Mouse (Mus musculus): ENCODE results near the gene Rnf111. TPM values are rescaled to one million over a fixed set of nuclear protein-coding genes. Genes with fewer than 3 reads are reported as not detected.
A peak's percentile ranks its signal among the peaks of the same experiment; 100 is the strongest.

The Rnf111 gene
- polyA plus RNA-seq, 1 experiment from 2014 or later: 31.7 TPM

GRCm38 (mm10) chr9:70408791-70409190, 94.7 kb downstream of the Rnf111 start:
- no peak overlapping the region for H3K4me2 ChIP-seq (ENCODE audit: low read depth, severe bottlenecking)
- H3K9me3 ChIP-seq (ENCODE audit: control insufficient read depth, low read length): no peaks in the 10 kb centered on the region
- H3K27ac ChIP-seq (replicated peaks; ENCODE audit: low read depth, low read length): no peak overlapping the region
- H3K4me1 ChIP-seq (ENCODE audit: control insufficient read depth, insufficient read depth, low read length): no peaks in the 10 kb centered on the region
- H3K4me3 ChIP-seq (ENCODE audit: low read depth, low read length): no peak overlapping the region
- DNase-seq (ENCODE audit: low spot score) (no peak), ATAC-seq (ENCODE audit: insufficient number of reproducible peaks, low FRiP score, low TSS enrichment, low read depth) (no peak)
- H3K27me3 ChIP-seq (ENCODE audit: control insufficient read depth, insufficient read depth, low read length): no peaks in the 10 kb centered on the region
- peaks cover 30% of the 10 kb centered on the region for H3K36me3 ChIP-seq (ENCODE audit: control insufficient read depth, insufficient read depth, low read length)
- 92% methylated on average over 3 of the region's 3 CpGs for WGBS
- no peak overlapping the region for H3K9ac ChIP-seq (ENCODE audit: low read length)

DNA sequence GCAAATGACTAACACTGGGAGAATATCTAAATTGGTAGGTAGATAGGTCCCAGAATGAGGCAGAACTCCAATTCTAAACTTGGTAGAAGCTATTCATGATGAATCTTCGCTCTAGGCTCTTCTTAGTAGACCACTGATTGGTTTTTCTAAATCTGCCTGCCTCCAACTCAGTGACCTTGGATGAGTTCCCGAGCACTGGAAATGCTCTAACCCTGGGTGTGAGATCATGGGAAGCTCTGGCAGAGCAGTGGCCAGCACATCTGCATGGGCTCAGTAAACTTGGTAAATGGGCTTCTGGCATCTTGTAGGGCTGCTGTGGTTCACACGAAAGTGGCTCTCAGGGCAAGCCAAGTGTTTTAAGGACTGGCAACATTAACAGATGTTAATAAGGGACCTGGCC, 96.9 kb downstream of the Rnf111 start:
- H3K9me3 ChIP-seq (ENCODE audit: control insufficient read depth, low read length): no peaks in the 10 kb centered on the region
- 87% methylated on average over 3 of the region's 3 CpGs for WGBS
- no peak overlapping the region for H3K9ac ChIP-seq (ENCODE audit: low read length)
- DNase-seq (ENCODE audit: low spot score): no peak
- no peak overlapping the region for H3K4me2 ChIP-seq (ENCODE audit: low read depth, severe bottlenecking)
- H3K27ac ChIP-seq (replicated peaks; ENCODE audit: low read depth, low read length): no peak overlapping the region
- peaks cover 21% of the 10 kb centered on the region for H3K36me3 ChIP-seq (ENCODE audit: control insufficient read depth, insufficient read depth, low read length)
- no peak for ATAC-seq (ENCODE audit: insufficient number of reproducible peaks, low FRiP score, low TSS enrichment, low read depth)
- no peaks in the 10 kb centered on the region for H3K27me3 ChIP-seq (ENCODE audit: control insufficient read depth, insufficient read depth, low read length)
- H3K4me1 ChIP-seq (ENCODE audit: control insufficient read depth, insufficient read depth, low read length): no peaks in the 10 kb centered on the region
- no peak overlapping the region for H3K4me3 ChIP-seq (ENCODE audit: low read depth, low read length)

- Histone ChIP-seq H3K9me3 (ENCODE audit: control insufficient read depth, low read length) (no peaks in the 10 kb centered on the region), H3K4me1 (ENCODE audit: control insufficient read depth, insufficient read depth, low read length) (no peaks in the 10 kb centered on the region), H3K36me3 (ENCODE audit: control insufficient read depth, insufficient read depth, low read length) (peaks cover 2% of the 10 kb centered on the region; the same call in 1 of the 2 replicates), H3K9ac (ENCODE audit: low read length) (no peak overlapping the region), H3K27me3 (ENCODE audit: control insufficient read depth, insufficient read depth, low read length) (no peaks in the 10 kb centered on the region), H3K4me2 (ENCODE audit: low read depth, severe bottlenecking) (no peak overlapping the region), H3K27ac (replicated peaks; ENCODE audit: low read depth, low read length) (no peak overlapping the region), H3K4me3 (ENCODE audit: low read depth, low read length) (no peak overlapping the region)
- DNase-seq (ENCODE audit: low spot score): no peak
- 93% methylated on average over 8 of the region's 8 CpGs for WGBS
- ATAC-seq (ENCODE audit: insufficient number of reproducible peaks, low FRiP score, low TSS enrichment, low read depth): no peak
These were observed 101.5 kb downstream of the Rnf111 start for GRCm38 (mm10) chr9:70401937-70402539.

DNA sequence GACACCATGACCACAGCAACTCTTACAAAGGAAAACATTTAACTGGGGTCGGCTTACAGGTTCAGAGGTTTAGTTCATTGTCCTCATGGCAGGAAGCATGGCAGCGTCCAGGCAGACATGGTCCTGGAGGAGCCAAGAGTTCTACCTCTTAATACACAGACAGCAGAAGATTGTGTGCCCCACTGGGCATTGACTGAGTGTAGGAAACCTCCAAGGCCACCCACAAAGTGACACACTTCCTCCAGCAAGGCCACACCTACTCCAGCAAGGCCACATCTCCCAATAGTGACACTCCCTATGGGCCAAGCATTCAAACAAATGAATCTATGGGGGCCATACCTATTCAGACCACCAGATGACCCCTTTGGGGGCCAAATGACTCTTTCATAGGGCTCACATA, 107.4 kb downstream of the Rnf111 start:
- 89% methylated on average over 2 of the region's 2 CpGs for WGBS
- Histone ChIP-seq H3K27ac (replicated peaks; ENCODE audit: low read depth, low read length) (no peak overlapping the region), H3K36me3 (ENCODE audit: control insufficient read depth, insufficient read depth, low read length) (no peaks in the 10 kb centered on the region), H3K9me3 (ENCODE audit: control insufficient read depth, low read length) (no peaks in the 10 kb centered on the region), H3K4me2 (ENCODE audit: low read depth, severe bottlenecking) (no peak overlapping the region), H3K4me1 (ENCODE audit: control insufficient read depth, insufficient read depth, low read length) (no peaks in the 10 kb centered on the region), H3K9ac (ENCODE audit: low read length) (no peak overlapping the region), H3K27me3 (ENCODE audit: control insufficient read depth, insufficient read depth, low read length) (no peaks in the 10 kb centered on the region), H3K4me3 (ENCODE audit: low read depth, low read length) (no peak overlapping the region)
- ATAC-seq (ENCODE audit: insufficient number of reproducible peaks, low FRiP score, low TSS enrichment, low read depth): no peak
- no peak for DNase-seq (ENCODE audit: low spot score)

GRCm38 (mm10) chr9:70395617-70396016, 107.9 kb downstream of the Rnf111 start:
- ATAC-seq (ENCODE audit: insufficient number of reproducible peaks, low FRiP score, low TSS enrichment, low read depth) (no peak), DNase-seq (ENCODE audit: low spot score) (peak; percentile 36)
- H3K9me3 ChIP-seq (ENCODE audit: control insufficient read depth, low read length): no peaks in the 10 kb centered on the region
- H3K27ac ChIP-seq (replicated peaks; ENCODE audit: low read depth, low read length): no peak overlapping the region
- H3K9ac ChIP-seq (ENCODE audit: low read length): no peak overlapping the region
- H3K4me1 ChIP-seq (ENCODE audit: control insufficient read depth, insufficient read depth, low read length): no peaks in the 10 kb centered on the region
- 85% methylated on average over 12 of the region's 12 CpGs for WGBS
- no peak overlapping the region for H3K4me2 ChIP-seq (ENCODE audit: low read depth, severe bottlenecking)
- no peaks in the 10 kb centered on the region for H3K36me3 ChIP-seq (ENCODE audit: control insufficient read depth, insufficient read depth, low read length)
- H3K4me3 ChIP-seq (ENCODE audit: low read depth, low read length): no peak overlapping the region
- no peaks in the 10 kb centered on the region for H3K27me3 ChIP-seq (ENCODE audit: control insufficient read depth, insufficient read depth, low read length)

DNA sequence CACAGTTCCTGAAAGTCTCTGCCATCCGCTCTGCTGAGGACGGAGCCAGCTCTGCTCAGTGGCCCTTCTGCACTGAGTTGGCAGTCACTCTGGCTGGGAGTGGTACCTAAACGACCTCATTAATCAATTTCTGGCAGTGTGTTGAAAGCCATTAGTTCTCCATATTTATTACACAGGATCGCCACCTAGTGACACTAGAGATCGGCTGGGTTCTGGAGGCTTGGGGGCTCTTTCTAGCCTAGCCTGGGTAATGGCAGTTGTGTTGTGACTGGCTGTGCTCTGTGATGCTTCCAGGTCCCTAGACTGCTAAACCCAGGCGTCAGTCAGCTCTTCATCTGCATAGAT, 111.0 kb downstream of the Rnf111 start:
- DNase-seq (ENCODE audit: low spot score): peak; percentile 68
- Histone ChIP-seq H3K4me3 (ENCODE audit: low read depth, low read length) (no peak overlapping the region), H3K27ac (replicated peaks; ENCODE audit: low read depth, low read length) (no peak overlapping the region), H3K4me1 (ENCODE audit: control insufficient read depth, insufficient read depth, low read length) (no peaks in the 10 kb centered on the region), H3K4me2 (ENCODE audit: low read depth, severe bottlenecking) (no peak overlapping the region), H3K9me3 (ENCODE audit: control insufficient read depth, low read length) (no peaks in the 10 kb centered on the region), H3K36me3 (ENCODE audit: control insufficient read depth, insufficient read depth, low read length) (no peaks in the 10 kb centered on the region), H3K27me3 (ENCODE audit: control insufficient read depth, insufficient read depth, low read length) (no peaks in the 10 kb centered on the region), H3K9ac (ENCODE audit: low read length) (no peak overlapping the region)
- WGBS: 6% methylated on average over 6 of the region's 6 CpGs
- ATAC-seq (ENCODE audit: insufficient number of reproducible peaks, low FRiP score, low TSS enrichment, low read depth): peak; percentile 17; the same call in 1 of the 2 replicates

- DNase-seq (ENCODE audit: low spot score) (no peak), ATAC-seq (ENCODE audit: insufficient number of reproducible peaks, low FRiP score, low TSS enrichment, low read depth) (0 out of 2 replicates have a peak, but pooled peaks have one; percentile 13)
- WGBS: 67% methylated on average over 12 of the region's 12 CpGs
These were observed 111.6 kb downstream of the Rnf111 start for GRCm38 (mm10) chr9:70391660-70392562.

GRCm38 (mm10) chr9:70391042-70391441, 112.5 kb downstream of the Rnf111 start:
- ATAC-seq (ENCODE audit: insufficient number of reproducible peaks, low FRiP score, low TSS enrichment, low read depth) (no peak), DNase-seq (ENCODE audit: low spot score) (no peak)
- Histone ChIP-seq H3K27ac (replicated peaks; ENCODE audit: low read depth, low read length) (no peak overlapping the region), H3K36me3 (ENCODE audit: control insufficient read depth, insufficient read depth, low read length) (no peaks in the 10 kb centered on the region), H3K4me1 (ENCODE audit: control insufficient read depth, insufficient read depth, low read length) (no peaks in the 10 kb centered on the region), H3K4me3 (ENCODE audit: low read depth, low read length) (no peak overlapping the region), H3K4me2 (ENCODE audit: low read depth, severe bottlenecking) (no peak overlapping the region), H3K9me3 (ENCODE audit: control insufficient read depth, low read length) (no peaks in the 10 kb centered on the region), H3K9ac (ENCODE audit: low read length) (no peak overlapping the region), H3K27me3 (ENCODE audit: control insufficient read depth, insufficient read depth, low read length) (no peaks in the 10 kb centered on the region)
- WGBS: 90% methylated on average over 5 of the region's 5 CpGs

More at GRCm38 (mm10) chr9:70391660-70392562, 111.6 kb downstream of the Rnf111 start:
- Histone ChIP-seq H3K4me1 (ENCODE audit: control insufficient read depth, insufficient read depth, low read length) (no peaks in the 10 kb centered on the region), H3K9ac (ENCODE audit: low read length) (no peak overlapping the region), H3K27me3 (ENCODE audit: control insufficient read depth, insufficient read depth, low read length) (no peaks in the 10 kb centered on the region), H3K9me3 (ENCODE audit: control insufficient read depth, low read length) (no peaks in the 10 kb centered on the region), H3K36me3 (ENCODE audit: control insufficient read depth, insufficient read depth, low read length) (no peaks in the 10 kb centered on the region), H3K27ac (replicated peaks; ENCODE audit: low read depth, low read length) (no peak overlapping the region), H3K4me2 (ENCODE audit: low read depth, severe bottlenecking) (no peak overlapping the region), H3K4me3 (ENCODE audit: low read depth, low read length) (no peak overlapping the region)
